Mouse (Mus musculus) activated CD4-positive, CD25-positive, alpha-beta regulatory T cell, adult 4 months (primary cell): ENCODE data around the gene Atpaf2. TPM values are rescaled to one million over a fixed set of nuclear protein-coding genes. Genes with fewer than 3 reads are reported as not detected.

Experiments
- ATAC-seq: one replicate; pipeline ENCODE4 v1.8.0; 2017
- polyA plus RNA-seq, 2 experiments: library from polyadenylated mRNA; unstranded; fragments of 100-300 nt; shearing (Covaris generic); gene quantifications; one replicate each; pipeline ENCODE4 v1.2.1; 2017

Atpaf2 gene
- polyA plus RNA-seq, 2 experiments from 2014 or later, result 35.3 to 36.3 TPM

GRCm38 (mm10) chr11:60396546-60396945 lies 21.7 kb downstream of the Atpaf2 start:
- no peak for ATAC-seq

DNA sequence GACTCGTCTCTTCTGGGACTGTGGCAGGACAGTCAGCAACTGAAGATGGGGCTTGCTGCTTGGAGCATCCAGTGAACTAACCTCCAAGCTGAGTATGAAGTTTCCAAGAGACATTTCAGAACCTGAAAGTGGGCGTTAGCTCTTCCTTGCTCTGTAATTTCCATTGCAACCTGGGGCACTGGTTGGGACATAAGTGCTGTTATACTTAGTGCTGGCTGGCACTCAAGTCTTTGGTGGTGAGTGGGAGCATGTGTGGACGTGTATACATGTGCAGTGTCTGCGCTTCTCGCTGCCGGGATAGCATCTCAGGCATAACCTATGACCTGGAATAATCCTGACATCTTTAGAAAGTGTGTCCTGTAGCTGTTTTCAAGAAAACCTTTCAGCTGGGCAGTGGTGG lies 26.9 kb downstream of the Atpaf2 start:
- ATAC-seq, result no peak

DNA sequence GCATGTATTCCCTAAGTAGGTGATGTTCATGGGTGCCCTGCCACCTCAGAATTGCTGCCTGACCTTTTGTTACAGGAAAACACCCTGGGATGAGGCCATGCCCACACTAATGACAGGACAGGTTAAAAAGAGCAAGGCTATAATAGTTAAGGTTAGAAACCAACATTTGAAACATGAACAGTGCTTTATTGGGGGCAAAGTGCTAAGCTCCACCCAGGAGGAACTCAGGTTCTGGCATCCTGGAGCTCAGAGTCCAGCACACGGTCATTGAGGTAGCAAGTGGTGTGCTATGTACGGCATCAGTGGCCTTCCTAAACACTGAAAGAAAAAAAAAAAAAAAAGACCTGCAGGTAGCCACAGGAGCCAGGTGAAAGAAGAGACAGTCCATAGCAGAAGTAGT lies 30.3 kb downstream of the Atpaf2 start:
- no peak for ATAC-seq

GRCm38 (mm10) chr11:60385946-60386345 lies 32.3 kb downstream of the Atpaf2 start:
- ATAC-seq, result no peak

- no peak for ATAC-seq
These were observed 33.4 kb downstream of the Atpaf2 start for GRCm38 (mm10) chr11:60384762-60385421.

- no peak for ATAC-seq
These were observed 34.7 kb downstream of the Atpaf2 start for GRCm38 (mm10) chr11:60383518-60383917.

GRCm38 (mm10) chr11:60374481-60374880 lies 43.8 kb downstream of the Atpaf2 start:
- ATAC-seq, result no peak

GRCm38 (mm10) chr11:60370431-60370830 lies 47.8 kb downstream of the Atpaf2 start:
- no peak for ATAC-seq

DNA sequence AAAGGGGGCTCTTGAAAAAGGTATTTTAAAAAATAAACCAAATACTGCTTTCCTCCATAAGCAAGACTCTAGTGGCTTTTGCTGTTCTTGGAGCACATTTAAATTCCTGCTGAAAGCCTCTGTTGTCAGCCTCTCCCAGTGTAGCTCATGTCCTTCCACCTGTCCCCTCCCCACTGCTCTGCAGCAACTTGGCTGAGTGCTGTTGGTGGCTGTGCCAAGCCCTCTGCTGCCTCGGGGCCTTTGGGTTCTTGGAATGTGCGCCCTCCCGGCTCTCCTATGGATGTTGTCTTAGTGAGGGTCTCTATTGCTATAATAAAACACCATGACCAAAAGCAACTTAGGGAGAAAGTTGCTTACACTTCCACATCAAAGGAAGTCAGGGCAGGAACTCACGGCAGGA lies 48.8 kb downstream of the Atpaf2 start:
- ATAC-seq, result no peak

DNA sequence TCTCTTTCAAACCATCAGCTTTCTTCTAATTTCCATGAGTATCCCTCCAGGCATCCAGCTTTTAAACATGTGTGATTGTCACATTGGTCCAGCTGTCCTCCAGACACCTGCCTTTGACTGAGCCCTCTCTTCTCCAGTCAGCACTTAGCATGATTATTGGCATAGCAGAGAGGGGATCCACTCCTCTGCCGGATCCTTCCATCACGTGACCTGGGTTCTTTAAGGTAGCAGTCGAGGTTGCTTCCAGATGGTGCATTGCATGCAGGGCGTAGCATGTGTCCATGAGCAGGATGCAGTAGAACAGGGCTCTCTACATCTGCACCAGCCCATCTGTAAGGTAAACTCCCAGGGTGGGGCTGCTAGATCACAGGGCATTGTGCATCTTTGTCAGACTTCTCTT lies 49.3 kb downstream of the Atpaf2 start:
- no peak for ATAC-seq

DNA sequence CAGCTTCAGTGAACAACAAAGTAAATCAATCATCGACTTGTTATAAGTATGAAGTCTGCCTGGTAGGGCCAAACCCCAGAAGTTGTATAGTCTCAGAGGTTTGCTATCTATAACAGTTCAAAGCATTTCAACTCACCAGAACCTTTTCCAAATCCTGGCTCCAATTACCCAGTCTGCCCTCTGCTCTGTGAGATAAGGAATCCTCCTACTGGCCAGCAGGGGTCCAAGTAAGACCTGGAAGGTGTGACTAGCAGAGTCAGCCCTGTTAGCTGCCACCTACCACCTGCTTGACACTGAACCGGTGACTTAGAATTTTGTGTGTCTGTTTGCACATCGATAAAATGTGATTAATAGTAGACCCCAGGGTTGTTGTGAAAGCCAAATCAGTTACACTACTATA lies 51.0 kb downstream of the Atpaf2 start:
- ATAC-seq, result no peak

DNA sequence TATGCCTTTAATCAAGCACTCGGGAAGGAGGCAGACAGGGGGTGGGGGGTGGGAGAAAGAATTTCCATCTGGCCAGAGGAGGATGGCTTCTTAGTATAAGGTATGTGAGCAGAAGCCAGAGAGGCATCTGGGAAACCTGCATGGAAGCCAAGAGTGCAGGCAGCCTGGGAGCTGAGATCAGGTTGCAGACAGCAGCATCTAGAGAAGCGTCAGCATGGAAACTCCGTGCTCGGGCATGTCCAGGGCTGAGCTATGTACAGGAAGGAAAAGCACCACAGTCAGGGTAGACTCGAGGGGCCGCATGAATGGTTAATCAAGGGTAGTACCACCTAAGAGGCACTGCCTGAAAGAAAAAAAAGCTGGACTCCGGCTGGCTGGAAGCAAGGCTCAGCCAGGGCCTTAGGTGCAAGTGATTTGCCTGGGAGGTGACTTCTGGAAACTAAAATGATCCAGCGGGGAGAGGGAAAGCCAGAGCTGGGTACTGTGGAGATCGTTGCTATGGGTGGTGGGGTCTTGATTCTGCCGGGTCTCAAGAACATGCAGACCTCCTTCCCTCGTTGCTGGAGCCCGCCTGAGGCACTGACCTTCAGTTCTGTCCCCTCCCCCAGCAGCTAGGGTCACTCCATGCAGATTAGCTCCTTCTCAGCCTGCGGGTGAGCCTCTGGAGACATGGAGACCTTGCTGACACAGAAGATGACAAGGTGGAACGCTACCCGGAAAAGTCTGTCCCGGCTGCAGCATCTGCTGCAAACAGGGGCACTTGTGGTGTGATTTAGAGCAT lies 51.8 kb downstream of the Atpaf2 start:
- ATAC-seq, result no peak

GRCm38 (mm10) chr11:60360631-60361201 lies 57.5 kb downstream of the Atpaf2 start:
- ATAC-seq, result no peak

- ATAC-seq, result no peak
These were observed 58.3 kb downstream of the Atpaf2 start for GRCm38 (mm10) chr11:60359936-60360335.

DNA sequence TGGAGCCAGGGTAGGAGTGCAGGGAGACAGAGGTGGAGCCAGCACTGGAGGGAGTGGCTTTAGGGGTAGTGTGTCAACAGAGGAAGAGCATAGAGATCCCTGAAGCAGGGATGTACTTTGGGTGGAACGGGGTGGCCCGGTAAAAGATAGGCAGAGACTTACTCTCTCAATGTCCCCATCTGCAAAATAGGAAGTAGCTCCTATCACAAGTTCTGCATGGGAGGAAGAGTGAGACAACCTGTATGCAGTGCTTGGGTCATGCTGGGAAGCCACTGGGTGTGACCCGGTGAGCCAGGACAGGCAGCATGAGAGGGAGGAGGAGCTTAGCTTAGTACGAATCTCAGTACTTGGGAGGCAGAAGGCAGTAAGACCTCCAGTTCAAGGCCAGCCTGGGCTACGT lies 59.1 kb downstream of the Atpaf2 start:
- no peak for ATAC-seq

- ATAC-seq, result no peak
These were observed 59.7 kb downstream of the Atpaf2 start for GRCm38 (mm10) chr11:60358548-60358947.

DNA sequence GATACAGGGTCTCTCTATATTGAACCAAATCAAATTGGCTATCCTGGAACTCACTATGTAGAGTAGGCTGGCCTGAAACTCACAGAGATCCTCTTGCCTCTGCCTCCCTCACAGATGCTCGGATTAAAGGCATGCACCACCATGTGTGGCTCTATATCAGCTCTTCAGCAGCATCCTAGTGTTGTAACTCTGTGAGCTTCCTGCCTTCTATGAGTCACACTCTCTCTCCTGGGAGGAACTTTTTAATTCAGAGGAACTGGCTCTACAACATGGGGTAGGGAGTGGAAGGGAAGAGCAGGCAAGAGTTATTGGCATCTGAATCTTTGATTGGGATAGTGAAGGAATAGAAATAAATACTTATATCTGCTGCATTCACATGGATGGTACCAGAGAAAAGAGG lies 61.1 kb downstream of the Atpaf2 start:
- no peak for ATAC-seq

GRCm38 (mm10) chr11:60355952-60356351 lies 62.3 kb downstream of the Atpaf2 start:
- ATAC-seq, result no peak

GRCm38 (mm10) chr11:60352559-60353411 lies 65.5 kb downstream of the Atpaf2 start, which contains the start of the genes Tom1l2 and Drc3:
TSS of gene Tom1l2 (minus strand) at chr11:60352905.
TSS of gene Drc3 (plus strand) at chr11:60353329.
- peak; percentile 94 for ATAC-seq

- ATAC-seq, result no peak
These were observed 66.3 kb downstream of the Atpaf2 start for GRCm38 (mm10) chr11:60351925-60352371.

DNA sequence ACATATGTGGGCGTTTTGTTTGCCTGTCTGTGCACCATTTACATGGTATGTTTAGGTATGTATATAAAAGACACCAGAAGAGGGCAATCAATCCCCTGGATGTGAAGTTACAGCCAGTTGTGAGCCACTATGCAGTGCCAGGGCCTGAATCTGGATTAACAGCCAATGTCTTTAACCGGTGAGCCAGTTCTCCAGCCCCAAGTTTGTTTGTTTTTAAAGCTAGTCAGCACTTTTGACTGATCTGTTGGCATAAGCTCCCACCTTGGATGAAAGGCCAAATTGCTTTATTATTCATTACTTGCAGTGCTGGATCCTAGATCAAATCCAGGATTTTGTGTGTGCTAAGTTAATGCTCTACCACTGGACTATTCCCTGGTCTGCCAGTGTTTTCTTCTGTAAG lies 66.9 kb downstream of the Atpaf2 start:
- no peak for ATAC-seq
